Mouse (Mus musculus) MEL (cell line): ENCODE results near the gene Kif3b. TPM values are rescaled to one million over a fixed set of nuclear protein-coding genes. Genes with fewer than 3 reads are reported as not detected.

Source experiments
- DNase-seq: peaks from one replicate; pipeline ENCODE4 v3.0.0; 2011; ENCODE audit warnings: low read depth, low spot score
- H3K27ac ChIP-seq: 2 replicates; pipeline ENCODE4 v1.5.1; 2012; ENCODE audit warnings: low read depth, mild to moderate bottlenecking, control low read depth, low read length, moderate library complexity; ENCODE audit not compliant: control insufficient read depth
- H3K27me3 ChIP-seq, 2 experiments: fragments of 150-350 bp in 1 of 2; sonication (generic) in 1 of 2; 2 replicates each; pipeline ENCODE4 v1.6.1; 2012; ENCODE audit warnings: low read length in 2 of 2, mild to moderate bottlenecking in 2 of 2, improper control_type of control experiment in 1 of 2, moderate library complexity in 1 of 2; ENCODE audit not compliant: insufficient read depth in 2 of 2, control insufficient read depth in 1 of 2
- H3K36me3 ChIP-seq, 2 experiments: 2 replicates each; pipeline ENCODE4 v1.6.1; 2012 to 2014; ENCODE audit warnings: low read length in 2 of 2, improper control_type of control experiment in 1 of 2, inconsistent platforms in 1 of 2, mild to moderate bottlenecking in 1 of 2; ENCODE audit not compliant: insufficient read depth in 2 of 2, control insufficient read depth in 1 of 2
- H3K4me1 ChIP-seq, 2 experiments: fragments of 150-350 bp in 1 of 2; sonication (generic) in 1 of 2; 2 replicates each; pipeline ENCODE4 v1.6.1; 2012; ENCODE audit warnings: low read length in 2 of 2, improper control_type of control experiment in 1 of 2, mild to moderate bottlenecking in 1 of 2; ENCODE audit not compliant: insufficient read depth in 2 of 2, control insufficient read depth in 1 of 2
- H3K4me3 ChIP-seq, 2 experiments: fragments of 150-350 bp in 1 of 2; sonication (generic) in 1 of 2; 2 replicates each; pipeline ENCODE4 v1.5.1; 2012; ENCODE audit warnings: low read depth in 2 of 2, low read length in 2 of 2, mild to moderate bottlenecking in 2 of 2, moderate library complexity in 2 of 2, control low read depth in 1 of 2, improper control_type of control experiment in 1 of 2; ENCODE audit not compliant: control insufficient read depth in 1 of 2, insufficient read depth in 1 of 2
- H3K79me2 ChIP-seq: 2 replicates; pipeline ENCODE4 v1.6.1; 2012; ENCODE audit warnings: mild to moderate bottlenecking, low read length, moderate library complexity; ENCODE audit not compliant: control insufficient read depth, poor library complexity, insufficient read depth
- H3K9ac ChIP-seq: 2 replicates; pipeline ENCODE4 v1.6.1; 2012; ENCODE audit warnings: low read depth, mild to moderate bottlenecking, control low read depth, low read length, moderate library complexity; ENCODE audit not compliant: control insufficient read depth, poor library complexity, severe bottlenecking
- H3K9me3 ChIP-seq: fragments of 150-350 bp; sonication (generic); replicated peaks from 2 replicates; pipeline ENCODE4 v1.6.1; 2012; ENCODE audit warnings: mild to moderate bottlenecking, low read length, improper control_type of control experiment, moderate library complexity; ENCODE audit not compliant: insufficient read depth
- BHLHE40 ChIP-seq: IDR thresholded peaks from 2 replicates; pipeline ENCODE4 v1.6.1; 2012; ENCODE audit warnings: low read depth, mild to moderate bottlenecking, inconsistent platforms, low read length, improper control_type of control experiment, borderline replicate concordance
- CHD1 ChIP-seq: IDR thresholded peaks from 2 replicates; pipeline ENCODE4 v1.6.1; 2012; ENCODE audit warnings: low read depth, mild to moderate bottlenecking, inconsistent platforms, low read length, improper control_type of control experiment
- ELF1 ChIP-seq: IDR thresholded peaks from 2 replicates; pipeline ENCODE4 v1.6.1; 2014; ENCODE audit warnings: low read depth, mild to moderate bottlenecking, inconsistent platforms, low read length, improper control_type of control experiment, moderate library complexity
- EP300 ChIP-seq, 2 experiments: IDR thresholded peaks; 2 replicates each; pipeline ENCODE4 v1.6.1; 2011; ENCODE audit warnings: improper control_type of control experiment in 2 of 2, low read length in 2 of 2, low read depth in 1 of 2, mild to moderate bottlenecking in 1 of 2
- ETS1 ChIP-seq: IDR thresholded peaks from 2 replicates; pipeline ENCODE4 v1.6.1; 2012; ENCODE audit warnings: low read depth, mild to moderate bottlenecking, inconsistent platforms, low read length, improper control_type of control experiment, moderate library complexity
- GABPA ChIP-seq: IDR thresholded peaks from 2 replicates; pipeline ENCODE4 v1.6.1; 2012; ENCODE audit warnings: low read depth, mild to moderate bottlenecking, inconsistent platforms, low read length, improper control_type of control experiment, moderate library complexity
- GATA1 ChIP-seq: IDR thresholded peaks from 2 replicates; pipeline ENCODE4 v1.6.1; 2011; ENCODE audit warnings: low read depth, low read length, improper control_type of control experiment
- HCFC1 ChIP-seq: IDR thresholded peaks from 2 replicates; pipeline ENCODE4 v1.6.1; 2012; ENCODE audit warnings: low read depth, mild to moderate bottlenecking, inconsistent platforms, low read length, improper control_type of control experiment, moderate library complexity
- JUND ChIP-seq: IDR thresholded peaks from 2 replicates; pipeline ENCODE4 v1.6.1; 2011; ENCODE audit warnings: low read depth, mild to moderate bottlenecking, improper control_type of control experiment, low read length
- KAT2A ChIP-seq: conservative IDR thresholded peaks from 2 replicates; pipeline ENCODE4 v1.6.1; 2012; ENCODE audit warnings: low read depth, low read length, improper control_type of control experiment, inconsistent platforms
- MAX ChIP-seq: IDR thresholded peaks from 2 replicates; pipeline ENCODE4 v1.6.1; 2011; ENCODE audit warnings: low read length, improper control_type of control experiment
- MXI1 ChIP-seq: IDR thresholded peaks from 2 replicates; pipeline ENCODE4 v1.6.1; 2011; ENCODE audit warnings: mild to moderate bottlenecking, low read depth, low read length, improper control_type of control experiment
- MYB ChIP-seq: IDR thresholded peaks from 2 replicates; pipeline ENCODE4 v1.6.1; 2011; ENCODE audit warnings: mild to moderate bottlenecking, low read depth, low read length, improper control_type of control experiment
- MYC ChIP-seq: IDR thresholded peaks from 2 replicates; pipeline ENCODE4 v1.6.1; 2011; ENCODE audit warnings: low read depth, mild to moderate bottlenecking, low read length, improper control_type of control experiment, moderate library complexity
- NELFE ChIP-seq: IDR thresholded peaks from 2 replicates; pipeline ENCODE4 v1.6.1; 2011; ENCODE audit warnings: low read depth, low read length, improper control_type of control experiment
- NRF1 ChIP-seq: IDR thresholded peaks from 2 replicates; pipeline ENCODE4 v1.6.1; 2014; ENCODE audit warnings: low read depth, mild to moderate bottlenecking, inconsistent platforms, low read length, improper control_type of control experiment, moderate library complexity; ENCODE audit not compliant: poor library complexity, insufficient read depth, severe bottlenecking
- POLR2A ChIP-seq, 2 experiments: IDR thresholded peaks; 2 replicates each; pipeline ENCODE4 v1.6.1; 2011 to 2012; ENCODE audit warnings: low read length in 2 of 2, mild to moderate bottlenecking in 2 of 2, control low read depth in 1 of 2, improper control_type of control experiment in 1 of 2, low read depth in 1 of 2, moderate library complexity in 1 of 2; ENCODE audit not compliant: control insufficient read depth in 1 of 2, insufficient read depth in 1 of 2, poor library complexity in 1 of 2
- POLR2AphosphoS2 ChIP-seq: IDR thresholded peaks from 2 replicates; pipeline ENCODE4 v1.6.1; 2011; ENCODE audit warnings: low read length, improper control_type of control experiment
- POLR2AphosphoS5 ChIP-seq: IDR thresholded peaks from 2 replicates; pipeline ENCODE4 v1.6.1; 2012; ENCODE audit warnings: low read depth, borderline replicate concordance, mild to moderate bottlenecking, inconsistent platforms, low read length, moderate library complexity, mixed read lengths
- RCOR1 ChIP-seq: IDR thresholded peaks from 2 replicates; pipeline ENCODE4 v1.6.1; 2012; ENCODE audit warnings: low read depth, mild to moderate bottlenecking, inconsistent platforms, low read length, improper control_type of control experiment
- SIN3A ChIP-seq: IDR thresholded peaks from 2 replicates; pipeline ENCODE4 v1.6.1; 2012; ENCODE audit warnings: low read length, improper control_type of control experiment, inconsistent platforms
- TAL1 ChIP-seq: IDR thresholded peaks from 2 replicates; pipeline ENCODE4 v1.6.1; 2012; ENCODE audit warnings: mild to moderate bottlenecking, inconsistent platforms, low read length, moderate library complexity, mixed read lengths
- TBP ChIP-seq: IDR thresholded peaks from 2 replicates; pipeline ENCODE4 v1.8.0; 2011; ENCODE audit warnings: low read depth, low read length, improper control_type of control experiment
- TCF12 ChIP-seq: IDR thresholded peaks from 2 replicates; pipeline ENCODE4 v1.6.1; 2014; ENCODE audit warnings: low read depth, mild to moderate bottlenecking, inconsistent platforms, low read length, improper control_type of control experiment, moderate library complexity
- UBTF ChIP-seq: IDR thresholded peaks from 2 replicates; pipeline ENCODE4 v1.6.1; 2012; ENCODE audit warnings: low read depth, mild to moderate bottlenecking, inconsistent platforms, low read length, improper control_type of control experiment, moderate library complexity, borderline replicate concordance; ENCODE audit not compliant: insufficient read depth
- USF2 ChIP-seq, 2 experiments: IDR thresholded peaks; 2 replicates each; pipeline ENCODE4 v1.6.1; 2011 to 2012; ENCODE audit warnings: improper control_type of control experiment in 2 of 2, low read length in 2 of 2, borderline replicate concordance in 1 of 2, inconsistent platforms in 1 of 2, low read depth in 1 of 2, mild to moderate bottlenecking in 1 of 2; ENCODE audit not compliant: insufficient read depth in 1 of 2
- ZKSCAN1 ChIP-seq: IDR thresholded peaks from 2 replicates; pipeline ENCODE4 v1.6.1; 2012; ENCODE audit warnings: low read depth, mild to moderate bottlenecking, inconsistent platforms, low read length, improper control_type of control experiment, moderate library complexity
- ZMIZ1 ChIP-seq: IDR thresholded peaks from 2 replicates; pipeline ENCODE4 v1.6.1; 2012; ENCODE audit warnings: low read depth, mild to moderate bottlenecking, inconsistent platforms, low read length, improper control_type of control experiment, moderate library complexity
- ZNF384 ChIP-seq: IDR thresholded peaks from 2 replicates; pipeline ENCODE4 v1.6.1; 2012; ENCODE audit warnings: low read depth, mild to moderate bottlenecking, inconsistent platforms, low read length, improper control_type of control experiment
- polyA plus RNA-seq, 2 experiments: library from polyadenylated mRNA; stranded (reverse) in 1 of 2; unstranded in 1 of 2; fragments of >175 nt in 1 of 2; fragments of >200 nt in 1 of 2; gene quantifications; 2 replicates each; pipeline versions ENCODE4 v1.2.1 to v1.2.4; 2012; ENCODE audit warnings: low replicate concordance in 2 of 2, low read depth in 1 of 2; ENCODE audit not compliant: insufficient read length in 2 of 2, insufficient read depth in 1 of 2, missing spikeins in 1 of 2
- total RNA-seq: library from RNA; depleted of rRNA; stranded (reverse); fragments of 300-350 nt; gene quantifications from 2 replicates; pipeline ENCODE4 v1.2.3, GENCODE M21; 2012

Gene Kif3b
- total and polyA plus RNA-seq, 3 experiments, result 11.0 to 34.2 (median 17.9) TPM

GRCm38 (mm10) chr2:153348100-153348831 is 57.1 kb downstream of the Kif3b start (continued):
- no peak for TF ChIP-seq NRF1
- TF ChIP-seq GABPA, result no peak
- peak; percentile 87 for TF ChIP-seq ZNF384
- no peak for TF ChIP-seq KAT2A
- TF ChIP-seq UBTF, result no peak
- peak; percentile 55; the same call in 1 of the 2 replicates for TF ChIP-seq MAX
- no peak for TF ChIP-seq CHD1
- TF ChIP-seq MYB, result 0 out of 2 replicates have a peak, but pooled peaks have one; percentile 37
- no peak for TF ChIP-seq GATA1
- no peak for TF ChIP-seq ZKSCAN1
- TF ChIP-seq POLR2AphosphoS5, result no peak
- peak; percentile 30; the same call in 1 of the 2 replicates for TF ChIP-seq HCFC1
- no peak for TF ChIP-seq ZMIZ1
- TF ChIP-seq TAL1, result no peak
- no peak for TF ChIP-seq POLR2AphosphoS2
- no peak for TF ChIP-seq JUND
- TF ChIP-seq POLR2A (IDR thresholded peaks at IDR 0.05; ENCODE audit: control insufficient read depth in 1 of 2, insufficient read depth in 1 of 2, low read depth in 1 of 2, low read length in 2 of 2, poor library complexity in 1 of 2), result no peak
- TF ChIP-seq SIN3A, result peak; percentile 60
- peak; percentile 39 to 62; a peak in 2 of 4 replicates for TF ChIP-seq EP300 (IDR thresholded peaks at IDR 0.05; ENCODE audit: low read depth in 1 of 2, low read length in 2 of 2)
- no peak for TF ChIP-seq ELF1
- no peak for TF ChIP-seq RCOR1
- TF ChIP-seq USF2 (IDR thresholded peaks at IDR 0.05; ENCODE audit: borderline replicate concordance in 1 of 2, insufficient read depth in 1 of 2, low read depth in 1 of 2, low read length in 2 of 2), result no peak
- TF ChIP-seq, all 39 proteins: peak for 13

- no peak overlapping the region for H3K4me3 ChIP-seq
- H3K36me3 ChIP-seq, result peaks cover 15 to 31% of the 10 kb centered on the region in 2 experiments
- H3K4me1 ChIP-seq, result peaks cover 14 to 16% of the 10 kb centered on the region in 2 experiments
- peak overlapping the region; percentile 90 for H3K27ac ChIP-seq
- H3K79me2 ChIP-seq, result peaks cover 43% of the 10 kb centered on the region
- H3K9ac ChIP-seq, result peak overlapping the region; percentile 21
- no peaks in the 10 kb centered on the region for H3K27me3 ChIP-seq
- no peaks in the 10 kb centered on the region for H3K9me3 ChIP-seq
- peak; percentile 92 for DNase-seq
- TF ChIP-seq POLR2A (IDR thresholded peaks at IDR 0.05; ENCODE audit: control insufficient read depth in 1 of 2, insufficient read depth in 1 of 2, low read depth in 1 of 2, low read length in 2 of 2, poor library complexity in 1 of 2) (peak in 1 of 2 experiments; percentile 50; a peak in 2 of 4 replicates), KAT2A (no peak), ETS1 (peak; percentile 96), ELF1 (no peak), GABPA (no peak), TAL1 (peak; percentile 77), MAX (no peak), GATA1 (peak; percentile 73; the same call in 1 of the 2 replicates), MXI1 (no peak), SIN3A (peak; percentile 81), NELFE (no peak), MYC (peak; percentile 78; the same call in 1 of the 2 replicates), BHLHE40 (peak; percentile 39; the same call in 1 of the 2 replicates), TBP (peak; percentile 80), MYB (peak; percentile 62; the same call in 1 of the 2 replicates), TCF12 (peak; percentile 39), HCFC1 (0 out of 2 replicates have a peak, but pooled peaks have one; percentile 31), JUND (peak; percentile 89), CHD1 (0 out of 2 replicates have a peak, but pooled peaks have one; percentile 36), EP300 (IDR thresholded peaks at IDR 0.05; ENCODE audit: low read depth in 1 of 2, low read length in 2 of 2) (peak; percentile 74 to 80; a peak in 3 of 4 replicates)
These were observed 59.5 kb downstream of the Kif3b start for GRCm38 (mm10) chr2:153350552-153351181.
